Mouse (Mus musculus): ENCODE results near the gene Slfnl1. TPM values are rescaled to one million over a fixed set of nuclear protein-coding genes. Genes with fewer than 3 reads are reported as not detected.

Slfnl1 gene
- polyA plus RNA-seq, 1 experiment from 2014 or later: not detected

DNA sequence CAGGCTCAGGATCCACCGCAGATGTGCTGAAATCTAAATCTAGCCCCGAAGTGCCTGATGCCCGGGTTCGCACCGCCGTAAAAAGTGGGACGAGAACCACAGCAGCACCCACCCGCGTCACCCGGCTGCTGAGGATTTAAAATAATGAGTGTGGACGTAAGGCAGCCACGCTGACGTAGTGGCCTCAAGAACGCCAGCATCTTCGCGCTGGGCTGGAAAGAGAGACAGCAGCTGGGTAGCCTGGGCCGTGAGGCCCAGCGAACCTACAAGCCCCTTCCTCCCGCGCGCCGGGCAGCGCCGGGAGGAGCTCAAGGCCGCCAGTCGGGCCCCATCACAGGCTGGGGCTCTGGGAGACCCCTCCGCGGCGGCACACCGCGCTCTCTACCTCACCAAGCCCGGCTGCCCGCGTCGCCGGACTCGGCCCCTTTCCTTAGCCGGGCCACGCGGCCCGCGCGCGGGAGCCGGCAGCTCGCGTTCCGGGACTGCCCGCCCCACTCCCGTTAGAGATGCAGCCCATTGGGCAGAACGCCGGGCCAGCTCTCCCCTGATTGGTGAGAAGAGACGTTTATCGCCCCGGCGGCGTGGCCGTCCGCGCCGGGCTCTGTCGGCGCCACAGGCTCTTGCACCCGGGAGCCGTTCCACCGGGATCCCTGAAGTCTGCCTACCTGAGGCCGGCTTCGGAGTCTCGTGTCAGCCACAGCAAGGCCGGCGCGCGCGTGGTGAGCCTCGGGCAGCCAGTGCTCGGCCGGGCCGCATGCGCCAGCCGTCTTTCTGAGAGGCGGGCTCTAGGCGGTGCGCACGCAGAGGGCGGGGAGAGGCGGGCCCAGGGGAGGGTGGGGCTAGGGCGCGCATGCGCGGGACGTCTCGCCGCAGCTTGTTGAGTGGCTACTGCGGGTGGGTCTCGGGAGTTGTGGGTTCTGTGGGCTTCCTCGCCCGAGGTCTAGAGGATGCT, 37.7 kb downstream of the Slfnl1 start, which contains the start of gene Ctps:
Gene Ctps, minus strand, starts transcription at position 791 of the 952 bp plus-strand sequence.
- peaks cover 13% of the 10 kb centered on the region for H3K36me3 ChIP-seq (ENCODE audit: control insufficient read depth, insufficient read depth, low read length)
- under 1% methylated on average over 85 of the region's 97 CpGs for WGBS
- ATAC-seq: peak; percentile 97

DNA sequence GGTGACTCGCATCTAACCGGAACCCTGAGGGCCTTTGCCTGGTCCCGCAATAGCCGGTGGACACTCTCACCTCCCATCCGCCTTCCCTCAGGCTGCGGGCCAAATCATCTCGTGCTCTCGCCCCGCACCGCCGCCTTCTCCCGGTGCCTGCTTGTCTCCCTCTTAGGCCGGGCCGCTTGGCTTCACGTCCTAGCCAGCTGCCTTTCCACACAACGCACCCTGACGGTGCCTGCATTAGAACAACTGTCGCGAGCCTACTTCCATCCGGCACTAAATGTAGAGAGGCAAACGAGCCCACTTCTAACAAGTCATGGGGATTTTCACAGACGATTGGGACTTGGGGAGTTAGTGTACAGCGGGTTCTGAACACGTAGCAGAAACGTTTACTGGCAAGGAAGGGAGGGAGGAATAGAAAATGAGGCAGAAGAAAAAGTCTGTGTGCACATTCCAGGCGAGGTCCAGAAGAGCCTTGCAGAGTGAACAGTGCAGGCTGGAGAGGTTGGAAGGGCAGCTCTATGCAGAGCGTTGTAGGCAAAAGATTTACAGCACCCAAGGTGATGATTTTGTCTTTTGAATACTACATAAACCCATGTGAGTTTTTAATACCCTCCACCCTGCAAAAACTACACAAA, 38.5 kb downstream of the Slfnl1 start:
- 1% methylated on average over 27 of the region's 27 CpGs for WGBS
- peak; percentile 63 for ATAC-seq
- H3K9me3 ChIP-seq (replicated peaks; ENCODE audit: control insufficient read depth, low read length): no peaks in the 10 kb centered on the region
- peaks cover 20% of the 10 kb centered on the region for H3K4me1 ChIP-seq (ENCODE audit: control insufficient read depth, insufficient read depth, low read length)
- peaks cover 5% of the 10 kb centered on the region for H3K36me3 ChIP-seq (ENCODE audit: control insufficient read depth, insufficient read depth, low read length)
- H3K9ac ChIP-seq (ENCODE audit: low read length): peak overlapping the region; percentile 90
- peak overlapping the region; percentile 77 for H3K4me3 ChIP-seq (ENCODE audit: low read depth, low read length)
- H3K27me3 ChIP-seq (replicated peaks; ENCODE audit: control insufficient read depth, insufficient read depth, low read length): no peaks in the 10 kb centered on the region
- H3K4me2 ChIP-seq (ENCODE audit: low read length): peak overlapping the region; percentile 80
- peak overlapping the region; percentile 95 for H3K27ac ChIP-seq (ENCODE audit: low read depth, low read length)
- no peak for DNase-seq (ENCODE audit: low spot score)

More for the DNA sequence above, 37.7 kb downstream of the Slfnl1 start, which contains the start of gene Ctps:
- Histone ChIP-seq H3K4me1 (ENCODE audit: control insufficient read depth, insufficient read depth, low read length) (peaks cover 20% of the 10 kb centered on the region), H3K9me3 (replicated peaks; ENCODE audit: control insufficient read depth, low read length) (no peaks in the 10 kb centered on the region), H3K4me2 (ENCODE audit: low read length) (peak within 1 kb of the TSS; percentile 80), H3K27ac (ENCODE audit: low read depth, low read length) (peak within 1 kb of the TSS; percentile 95), H3K9ac (ENCODE audit: low read length) (peak within 1 kb of the TSS; percentile 90), H3K4me3 (ENCODE audit: low read depth, low read length) (peak within 1 kb of the TSS; percentile 77), H3K27me3 (replicated peaks; ENCODE audit: control insufficient read depth, insufficient read depth, low read length) (no peaks in the 10 kb centered on the region)
- DNase-seq (ENCODE audit: low spot score): peak; percentile 97

DNA sequence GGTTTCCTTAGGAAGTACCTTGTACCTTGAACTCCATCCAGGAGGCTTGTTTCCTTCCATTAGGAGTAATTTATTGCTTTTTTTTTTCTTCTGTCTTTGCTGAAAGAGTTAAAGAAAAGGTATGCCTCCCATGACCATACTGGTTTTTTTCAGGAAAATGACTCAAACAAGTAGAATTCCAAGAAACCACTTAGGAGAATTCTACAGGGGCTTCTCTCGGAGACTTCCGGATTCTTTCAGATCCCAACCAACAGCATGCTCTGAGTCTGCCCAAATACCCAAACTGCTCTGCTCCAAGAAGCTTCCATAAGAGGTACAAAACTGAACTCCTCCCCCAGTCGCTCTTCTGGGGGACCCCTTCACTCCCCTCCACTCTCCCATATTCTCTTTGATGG, 39.0 kb downstream of the Slfnl1 start:
- peak overlapping the region; percentile 77; the same call in 1 of the 2 replicates for H3K4me3 ChIP-seq (ENCODE audit: low read depth, low read length)
- no peaks in the 10 kb centered on the region for H3K9me3 ChIP-seq (replicated peaks; ENCODE audit: control insufficient read depth, low read length)
- H3K9ac ChIP-seq (ENCODE audit: low read length): no peak overlapping the region; the same call in 1 of the 2 replicates
- ATAC-seq: no peak
- H3K4me1 ChIP-seq (ENCODE audit: control insufficient read depth, insufficient read depth, low read length): peaks cover 20% of the 10 kb centered on the region
- DNase-seq (ENCODE audit: low spot score): no peak
- WGBS: 78% methylated on average over 3 of the region's 3 CpGs
- H3K36me3 ChIP-seq (ENCODE audit: control insufficient read depth, insufficient read depth, low read length): peaks cover 3% of the 10 kb centered on the region; the same call in 1 of the 2 replicates
- no peak overlapping the region for H3K27ac ChIP-seq (ENCODE audit: low read depth, low read length)
- peak overlapping the region; percentile 80 for H3K4me2 ChIP-seq (ENCODE audit: low read length)
- H3K27me3 ChIP-seq (replicated peaks; ENCODE audit: control insufficient read depth, insufficient read depth, low read length): no peaks in the 10 kb centered on the region

DNA sequence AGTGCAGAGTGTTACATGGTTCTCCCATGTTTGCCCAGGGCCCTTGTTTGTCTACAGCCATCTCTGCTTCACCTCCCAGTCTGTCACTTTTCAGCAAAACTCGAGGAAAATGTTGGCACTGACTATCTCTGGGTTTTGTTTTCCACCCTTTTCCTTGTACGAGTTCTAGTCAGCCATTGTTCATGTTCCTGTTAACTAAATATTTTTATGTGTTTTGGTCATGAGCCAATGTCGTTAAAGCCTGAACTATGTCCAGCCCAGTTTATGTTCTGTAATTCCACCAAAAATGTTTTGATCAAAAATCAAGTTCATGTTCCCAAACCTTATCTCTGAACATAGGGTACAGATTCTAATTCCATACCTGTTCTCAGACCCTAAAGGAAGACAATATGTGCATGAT, 39.7 kb downstream of the Slfnl1 start:
- Histone ChIP-seq H3K4me2 (ENCODE audit: low read length) (no peak overlapping the region), H3K27ac (ENCODE audit: low read depth, low read length) (no peak overlapping the region), H3K9me3 (replicated peaks; ENCODE audit: control insufficient read depth, low read length) (no peaks in the 10 kb centered on the region), H3K36me3 (ENCODE audit: control insufficient read depth, insufficient read depth, low read length) (no peaks in the 10 kb centered on the region), H3K27me3 (replicated peaks; ENCODE audit: control insufficient read depth, insufficient read depth, low read length) (no peaks in the 10 kb centered on the region), H3K4me1 (ENCODE audit: control insufficient read depth, insufficient read depth, low read length) (peaks cover 20% of the 10 kb centered on the region), H3K4me3 (ENCODE audit: low read depth, low read length) (no peak overlapping the region), H3K9ac (ENCODE audit: low read length) (no peak overlapping the region)
- ATAC-seq (no peak), DNase-seq (ENCODE audit: low spot score) (no peak)
- WGBS: 54% methylated on average over 3 of the region's 3 CpGs

GRCm38 (mm10) chr4:120580894-120581293, 48.9 kb downstream of the Slfnl1 start:
- ATAC-seq (no peak), DNase-seq (ENCODE audit: low spot score) (no peak)
- Histone ChIP-seq H3K27me3 (replicated peaks; ENCODE audit: control insufficient read depth, insufficient read depth, low read length) (no peaks in the 10 kb centered on the region), H3K27ac (ENCODE audit: low read depth, low read length) (no peak overlapping the region), H3K9ac (ENCODE audit: low read length) (no peak overlapping the region), H3K9me3 (replicated peaks; ENCODE audit: control insufficient read depth, low read length) (no peaks in the 10 kb centered on the region), H3K4me3 (ENCODE audit: low read depth, low read length) (no peak overlapping the region), H3K4me1 (ENCODE audit: control insufficient read depth, insufficient read depth, low read length) (no peaks in the 10 kb centered on the region), H3K4me2 (ENCODE audit: low read length) (no peak overlapping the region), H3K36me3 (ENCODE audit: control insufficient read depth, insufficient read depth, low read length) (no peaks in the 10 kb centered on the region)
- WGBS: 84% methylated on average over 5 of the region's 5 CpGs

DNA sequence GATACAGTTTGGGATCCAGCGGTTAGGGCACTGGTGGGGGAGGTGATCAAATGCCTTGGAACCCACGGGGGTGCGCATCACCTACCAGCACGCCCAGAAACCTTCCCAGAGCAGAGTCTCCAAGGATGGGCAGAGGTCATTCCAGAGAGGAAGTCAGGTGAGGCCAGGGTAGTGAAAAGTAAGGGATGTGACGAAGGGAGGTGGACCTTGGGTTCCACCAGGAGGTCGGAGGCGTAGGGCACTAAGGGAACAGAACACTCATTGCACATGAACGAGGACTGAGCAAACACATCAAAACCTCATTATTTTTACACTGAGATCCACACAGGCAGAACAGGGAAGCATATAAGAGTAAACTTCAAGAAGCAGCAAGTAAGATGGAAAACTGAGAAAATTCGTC, 49.7 kb downstream of the Slfnl1 start:
- no peaks in the 10 kb centered on the region for H3K36me3 ChIP-seq (ENCODE audit: control insufficient read depth, insufficient read depth, low read length)
- no peaks in the 10 kb centered on the region for H3K4me1 ChIP-seq (ENCODE audit: control insufficient read depth, insufficient read depth, low read length)
- no peak overlapping the region for H3K9ac ChIP-seq (ENCODE audit: low read length)
- H3K9me3 ChIP-seq (replicated peaks; ENCODE audit: control insufficient read depth, low read length): no peaks in the 10 kb centered on the region
- ATAC-seq (no peak), DNase-seq (ENCODE audit: low spot score) (no peak)
- no peaks in the 10 kb centered on the region for H3K27me3 ChIP-seq (replicated peaks; ENCODE audit: control insufficient read depth, insufficient read depth, low read length)
- no peak overlapping the region for H3K27ac ChIP-seq (ENCODE audit: low read depth, low read length)
- H3K4me2 ChIP-seq (ENCODE audit: low read length): no peak overlapping the region
- WGBS: 83% methylated on average over 9 of the region's 9 CpGs
- H3K4me3 ChIP-seq (ENCODE audit: low read depth, low read length): no peak overlapping the region

Other genes starting within 250 kb of the Slfnl1 start
- 4.9 and 6.5 TPM in 2 replicates for gene Foxo6, start 244.9 kb upstream of the Slfnl1 start, polyA plus RNA-seq (2014; fragmentation: Nextera tagmentation; extraction: Ambion mirVana)
- 38.8 and 55.8 TPM in 2 replicates for gene Scmh1, start 127.0 kb upstream of the Slfnl1 start, polyA plus RNA-seq (2014; fragmentation: Nextera tagmentation; extraction: Ambion mirVana)
- gene Ctps, start 38.0 kb downstream of the Slfnl1 start, polyA plus RNA-seq (2014; fragmentation: Nextera tagmentation; extraction: Ambion mirVana): 108 and 115 TPM in 2 replicates
- not detected in 2 replicates for gene Gm8439, start 56.5 kb downstream of the Slfnl1 start, polyA plus RNA-seq (2014; fragmentation: Nextera tagmentation; extraction: Ambion mirVana)
- 0.17 and 0.23 TPM in 2 replicates for gene Cited4, start 134.3 kb downstream of the Slfnl1 start, polyA plus RNA-seq (2014; fragmentation: Nextera tagmentation; extraction: Ambion mirVana)
- 5.0 and 6.5 TPM in 2 replicates for gene Kcnq4, start 216.4 kb downstream of the Slfnl1 start, polyA plus RNA-seq (2014; fragmentation: Nextera tagmentation; extraction: Ambion mirVana)

All from forebrain, embryonic 14.5 days (tissue).